26 mouse cellular contexts compared by ENCODE assay signal in the genomic region with DNA sequence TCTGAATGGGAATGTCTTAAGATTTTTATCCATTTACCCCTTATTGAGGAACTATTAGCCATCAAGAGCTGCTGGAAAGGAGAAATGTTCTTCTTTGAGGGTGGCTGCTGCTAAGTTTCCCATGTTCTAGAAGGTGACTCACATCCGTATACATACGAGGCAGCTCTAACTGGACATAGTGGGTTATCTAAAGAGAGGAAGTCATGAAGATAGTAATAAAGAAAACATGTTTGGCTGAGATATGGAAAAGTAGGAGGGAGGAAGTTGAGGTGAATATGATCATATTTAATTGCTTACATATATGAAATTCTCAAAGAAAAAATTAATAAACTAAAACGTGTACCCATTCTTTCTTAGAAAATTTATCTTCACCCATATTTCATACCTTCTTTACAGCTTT.
"Had no signal": no experiment of that assay in that cellular context is flagged by ENCODE, and none has a peak within 500 bp of the region (broad histone marks: within the 10 kb centered on the region; RNA-seq: fewer than 3 reads in every experiment).

No protein-coding gene starts in this region.

- H3K4me1 ChIP-seq: embryonic facial prominence, embryonic 10.5 days; embryonic facial prominence, embryonic 12.5 days; embryonic facial prominence, embryonic 13.5 days; embryonic facial prominence, embryonic 15.5 days; forebrain, embryonic 12.5 days; forebrain, embryonic 13.5 days; forebrain, embryonic 15.5 days had no signal

- H3K9ac ChIP-seq: embryonic facial prominence, embryonic 12.5 days; embryonic facial prominence, embryonic 13.5 days; embryonic facial prominence, embryonic 15.5 days; forebrain, embryonic 12.5 days; forebrain, embryonic 13.5 days; forebrain, embryonic 15.5 days; forebrain, postnatal 0 days had no signal

- H3K27me3 ChIP-seq: embryonic facial prominence, embryonic 12.5 days; embryonic facial prominence, embryonic 13.5 days; embryonic facial prominence, embryonic 15.5 days; forebrain, embryonic 12.5 days; forebrain, embryonic 13.5 days; forebrain, embryonic 15.5 days had no signal

- H3K36me3 ChIP-seq: embryonic facial prominence, embryonic 10.5 days; embryonic facial prominence, embryonic 12.5 days; embryonic facial prominence, embryonic 13.5 days; embryonic facial prominence, embryonic 15.5 days; forebrain, embryonic 10.5 days; forebrain, embryonic 12.5 days; forebrain, embryonic 15.5 days had no signal

- H3K27ac ChIP-seq: embryonic facial prominence, embryonic 10.5 days; embryonic facial prominence, embryonic 12.5 days; embryonic facial prominence, embryonic 13.5 days; embryonic facial prominence, embryonic 15.5 days; forebrain, embryonic 10.5 days; forebrain, embryonic 12.5 days; forebrain, embryonic 13.5 days; forebrain, embryonic 15.5 days; gastrocnemius, adult 2 months; heart, adult 2 months had no signal

- H3K9me3 ChIP-seq: embryonic facial prominence, embryonic 10.5 days; embryonic facial prominence, embryonic 12.5 days; embryonic facial prominence, embryonic 13.5 days; embryonic facial prominence, embryonic 15.5 days; forebrain, embryonic 10.5 days; forebrain, embryonic 12.5 days; forebrain, embryonic 13.5 days; forebrain, embryonic 15.5 days had no signal

- ATAC-seq: forebrain, embryonic 13.5 days; forebrain, embryonic 14.5 days; forebrain, embryonic 15.5 days; forebrain, embryonic 16.5 days; forebrain, postnatal 0 days had no signal

- DNase-seq: cerebellum, adult 9-10 months; cerebellum, adult 9-11 months; cerebellum, postnatal 14 days; cerebellum, postnatal 25 days; cerebellum, postnatal 36 days; embryo, embryonic 11 days; forebrain, postnatal 0 days; gastrocnemius, adult 2 months; gastrocnemius, postnatal 10 days; gastrocnemius, postnatal 14 days; gastrocnemius, postnatal 25 days; gastrocnemius, postnatal 36 days; heart, adult 11 months; heart, adult 18-20 months; heart, adult 2 months had no signal

- H3K4me2 ChIP-seq: embryonic facial prominence, embryonic 12.5 days; embryonic facial prominence, embryonic 13.5 days; embryonic facial prominence, embryonic 15.5 days; forebrain, embryonic 12.5 days; forebrain, embryonic 13.5 days; forebrain, embryonic 15.5 days had no signal

- H3K4me3 ChIP-seq: embryonic facial prominence, embryonic 10.5 days; embryonic facial prominence, embryonic 12.5 days; embryonic facial prominence, embryonic 13.5 days; embryonic facial prominence, embryonic 15.5 days; erythroblast, embryonic 14.5 days; forebrain, embryonic 10.5 days; forebrain, embryonic 12.5 days; forebrain, embryonic 13.5 days; forebrain, embryonic 15.5 days; gastrocnemius, adult 2 months; heart, adult 2 months had no signal
